Mouse (Mus musculus) urinary bladder, adult 18-20 months (tissue): ENCODE measurements around the gene Hmgcl.

Source experiments
- DNase-seq, 2 experiments: peaks; one replicate each; pipeline ENCODE4 v3.0.0; 2022; ENCODE audit warnings: low spot score in 2 of 2, mixed read lengths in 2 of 2

The Hmgcl gene

DNA sequence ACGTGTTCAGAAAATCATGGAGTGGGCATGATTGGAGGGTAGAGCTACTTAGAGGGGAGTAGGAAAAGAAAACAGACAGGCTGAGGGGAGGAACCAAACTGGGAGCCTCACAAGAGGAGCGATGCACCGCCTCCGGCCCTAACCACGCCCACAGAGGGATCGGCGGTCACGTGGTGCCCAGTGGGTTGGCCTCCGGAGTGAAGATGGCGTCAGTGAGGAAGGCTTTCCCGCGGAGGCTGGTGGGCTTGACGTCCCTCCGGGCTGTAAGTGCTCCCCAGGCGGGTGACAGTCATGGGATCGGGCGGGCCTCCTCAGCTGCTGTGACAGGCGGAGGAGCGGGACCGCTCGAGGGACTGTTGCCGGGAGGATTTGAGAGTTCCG, at the start of gene Hmgcl:
Gene Hmgcl, plus strand, starts transcription at position 171 of the 381 bp plus-strand sequence.
- DNase-seq, result peak; percentile 92 to 98

DNA sequence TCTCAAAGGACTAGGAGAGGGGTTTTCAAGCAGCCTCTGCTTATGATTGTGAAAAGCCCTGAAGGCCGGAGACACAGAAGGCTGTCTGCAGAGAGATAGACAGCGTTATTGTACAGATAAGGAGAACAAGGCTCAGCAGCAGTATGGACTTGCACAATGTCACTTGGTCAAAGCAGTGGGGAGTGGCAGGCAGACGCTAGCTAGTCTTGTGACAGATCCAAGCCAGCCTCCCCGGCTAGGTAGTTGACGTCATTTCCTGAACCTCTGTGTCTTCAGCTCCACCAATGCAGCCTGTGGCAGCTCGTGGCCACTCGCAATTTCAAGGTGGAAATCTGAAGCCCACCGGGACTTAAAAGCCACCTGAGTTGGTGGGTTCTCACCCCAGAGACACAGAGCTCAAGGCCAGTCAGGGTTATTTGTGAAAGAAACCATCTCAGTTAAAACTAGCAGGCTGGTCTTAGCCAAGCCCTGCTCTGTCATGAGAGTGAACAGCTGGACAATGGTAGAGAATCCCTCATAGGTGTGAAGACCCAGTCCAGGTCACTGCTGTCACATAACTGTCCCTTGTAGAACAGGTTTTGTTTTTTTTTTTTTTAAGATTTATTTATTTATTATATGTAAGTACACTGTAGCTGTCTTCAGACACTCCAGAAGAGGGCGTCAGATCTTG, 47.7 kb upstream of the Hmgcl start:
- DNase-seq, result no peak

DNA sequence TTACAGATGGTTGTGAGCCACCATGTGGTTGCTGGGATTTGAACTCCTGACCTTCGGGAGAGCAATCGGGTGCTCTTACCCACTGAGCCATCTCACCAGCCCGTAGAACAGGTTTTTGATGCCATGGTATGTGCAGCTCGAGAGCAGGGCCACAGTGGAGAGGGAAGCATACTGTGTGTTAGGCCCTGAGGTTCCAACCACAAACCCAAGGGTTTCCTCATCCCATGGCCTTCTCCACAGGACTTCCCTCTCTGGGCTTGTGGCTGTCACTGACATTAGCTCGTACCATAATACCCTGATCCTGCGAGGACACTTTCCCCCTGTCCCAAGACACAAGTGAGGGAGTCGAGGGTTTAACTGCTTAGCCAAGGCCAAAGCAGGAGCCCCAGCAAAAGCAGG, 47.2 kb upstream of the Hmgcl start:
- DNase-seq, result no peak

DNA sequence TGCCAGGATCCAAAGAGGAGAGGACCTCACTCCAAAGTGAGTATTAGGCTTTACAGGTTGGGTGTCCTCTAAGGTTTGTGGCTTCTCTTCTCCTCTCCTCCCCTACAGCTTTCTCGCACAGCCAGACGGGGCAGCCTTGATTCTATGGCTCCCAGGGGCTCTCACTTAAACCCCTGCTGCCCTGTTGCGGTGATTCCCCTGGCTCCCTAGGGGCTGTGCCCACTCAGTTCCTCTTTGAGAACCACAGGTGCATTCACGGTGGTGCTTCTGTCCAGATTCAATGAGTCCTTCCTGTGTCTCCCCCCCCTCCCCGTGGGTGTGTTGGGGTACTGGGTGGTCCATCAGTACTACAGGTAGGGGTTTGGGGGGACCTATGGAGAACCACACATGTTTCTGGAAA, 46.2 kb upstream of the Hmgcl start:
- DNase-seq, result no peak

DNA sequence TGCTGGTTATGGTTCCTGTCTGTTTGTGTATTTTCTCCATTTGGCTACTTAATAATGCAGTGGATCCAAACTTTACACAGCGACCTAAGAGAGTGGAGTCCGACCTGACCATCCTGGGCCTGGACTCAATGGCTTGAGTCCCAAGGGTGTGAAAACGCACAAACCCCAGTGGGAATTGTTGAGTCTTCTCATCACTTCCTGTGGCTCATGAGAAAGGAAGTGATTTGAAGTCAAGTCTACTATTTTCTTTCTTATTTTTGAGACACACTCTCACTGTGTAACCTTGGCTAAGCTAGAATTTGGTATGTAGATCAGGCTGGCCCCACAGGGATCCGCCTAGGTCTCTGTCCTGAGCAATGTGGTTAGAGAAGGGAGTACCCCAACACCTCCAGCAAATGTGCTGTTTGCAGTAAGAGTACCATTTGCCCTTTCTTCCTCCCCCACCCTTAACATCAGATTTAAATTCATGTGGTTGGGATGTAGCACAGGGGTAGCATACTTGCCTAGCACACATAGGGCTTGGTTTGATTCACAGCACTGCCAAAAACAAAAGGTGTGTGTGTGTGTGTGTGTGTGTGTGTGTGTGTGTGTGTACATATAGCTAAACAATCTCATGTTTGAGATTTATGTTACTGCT, 43.5 kb upstream of the Hmgcl start:
- DNase-seq, result no peak

DNA sequence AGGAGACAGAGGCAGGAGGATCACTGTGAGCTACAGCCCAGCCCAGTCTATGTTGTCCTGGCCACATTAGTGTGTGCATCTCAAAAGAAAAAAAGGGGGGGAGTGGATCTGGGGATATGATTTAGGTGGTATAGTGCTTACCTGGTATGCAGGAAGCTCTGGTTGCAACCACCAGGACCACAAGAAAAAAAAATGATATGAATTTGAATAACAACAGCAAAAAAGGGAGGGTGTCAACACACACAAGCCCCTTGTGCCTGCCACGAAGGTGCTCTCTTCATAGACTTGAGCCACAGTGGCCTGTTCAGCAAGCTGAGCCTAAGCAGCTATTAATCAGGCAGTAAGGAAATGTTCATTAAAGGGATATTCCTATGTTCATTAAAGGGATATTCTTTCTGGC, 41.4 kb upstream of the Hmgcl start:
- DNase-seq, result no peak

DNA sequence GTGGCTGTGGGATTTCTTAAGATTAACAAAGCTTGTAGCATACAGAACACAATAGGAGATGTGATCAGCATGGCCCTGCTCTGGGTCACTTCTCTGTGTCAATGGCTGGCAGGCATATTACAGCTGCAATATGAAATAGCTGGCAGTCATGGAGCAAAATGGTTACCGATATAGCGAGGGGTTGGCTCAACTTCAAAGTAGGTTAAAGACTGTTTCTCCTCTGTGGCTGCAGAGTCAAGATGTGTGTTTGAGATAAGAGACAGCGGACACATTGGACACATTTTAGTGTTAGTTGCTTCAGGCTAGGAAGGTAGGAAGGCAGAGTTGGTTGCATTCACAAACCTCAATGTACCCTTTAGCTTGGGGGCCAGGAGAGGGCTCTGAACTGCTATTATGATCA, 39.6 kb upstream of the Hmgcl start:
- no peak for DNase-seq

DNA sequence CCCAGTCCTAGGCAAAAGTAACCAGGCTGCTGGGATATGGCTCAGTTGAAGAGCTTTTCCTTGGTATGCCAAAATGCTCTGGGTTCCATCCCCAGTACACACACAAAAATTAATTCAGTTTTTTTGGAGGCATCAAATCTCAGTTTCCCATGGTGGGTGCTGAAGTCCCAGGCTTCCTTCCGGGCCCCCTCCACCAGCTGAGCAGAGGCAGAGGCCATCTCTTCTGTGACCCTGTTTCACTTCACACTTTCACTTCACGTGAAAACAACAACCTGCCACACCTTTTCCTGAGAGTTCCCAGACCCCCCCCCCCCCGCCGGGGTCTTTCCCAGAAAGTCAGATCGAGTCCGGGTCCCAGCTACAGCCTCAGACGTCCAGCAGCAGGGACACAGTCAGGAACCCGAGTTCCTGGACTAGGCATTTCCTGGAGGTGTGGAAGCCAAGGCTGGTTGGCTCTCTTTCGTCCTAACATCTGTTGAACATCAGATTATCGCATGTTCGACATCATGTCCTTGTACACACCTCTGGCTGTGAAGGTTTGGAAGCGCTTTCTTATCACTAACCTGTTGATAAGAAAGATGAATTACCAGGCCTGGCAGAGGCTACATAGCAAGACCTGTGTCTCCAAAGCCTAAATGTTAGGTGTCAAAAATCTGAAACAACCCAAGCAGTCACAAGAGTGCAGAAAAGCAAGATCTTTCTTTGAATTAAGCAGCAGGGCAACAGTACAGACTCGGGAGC, 36.8 kb upstream of the Hmgcl start:
- no peak for DNase-seq

DNA sequence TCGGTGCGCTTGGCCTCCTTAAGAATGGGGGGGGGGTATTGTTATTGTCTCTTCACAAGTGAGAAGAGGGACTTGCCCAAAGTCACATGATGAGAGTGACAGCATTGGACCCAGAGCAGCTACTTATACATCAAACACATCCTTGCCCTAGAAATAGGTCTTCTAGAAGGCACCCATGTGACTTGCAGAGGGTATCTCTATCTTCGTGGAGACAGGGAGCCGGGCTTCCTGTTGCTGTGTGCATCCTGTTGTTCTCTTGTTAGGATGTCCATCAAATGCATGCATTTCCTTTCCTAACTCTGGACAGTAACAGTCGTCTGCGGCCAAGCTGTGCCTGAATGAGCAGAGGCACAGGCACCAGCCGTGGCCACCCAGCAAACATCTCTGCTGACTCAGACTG, 34.7 kb upstream of the Hmgcl start:
- no peak for DNase-seq

DNA sequence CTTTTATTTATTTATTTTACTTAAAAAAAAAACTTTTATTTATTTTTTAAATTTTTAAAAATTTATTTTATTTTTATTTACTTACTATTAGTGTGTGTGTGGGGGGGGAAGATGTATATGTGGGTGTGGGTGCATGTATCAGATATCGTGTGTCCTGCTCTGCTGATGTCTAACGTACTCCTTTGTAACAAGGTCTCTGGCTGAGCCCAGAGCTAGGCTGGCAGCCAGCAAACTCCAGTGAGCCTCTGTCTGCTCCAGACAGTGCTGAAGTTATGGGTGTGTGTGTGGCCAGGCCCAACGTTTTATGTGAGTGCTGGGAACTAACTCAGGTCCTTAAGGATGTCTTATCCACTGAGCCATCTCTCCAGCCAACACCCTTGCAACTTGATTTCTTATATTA, 34.1 kb upstream of the Hmgcl start:
- DNase-seq, result no peak

DNA sequence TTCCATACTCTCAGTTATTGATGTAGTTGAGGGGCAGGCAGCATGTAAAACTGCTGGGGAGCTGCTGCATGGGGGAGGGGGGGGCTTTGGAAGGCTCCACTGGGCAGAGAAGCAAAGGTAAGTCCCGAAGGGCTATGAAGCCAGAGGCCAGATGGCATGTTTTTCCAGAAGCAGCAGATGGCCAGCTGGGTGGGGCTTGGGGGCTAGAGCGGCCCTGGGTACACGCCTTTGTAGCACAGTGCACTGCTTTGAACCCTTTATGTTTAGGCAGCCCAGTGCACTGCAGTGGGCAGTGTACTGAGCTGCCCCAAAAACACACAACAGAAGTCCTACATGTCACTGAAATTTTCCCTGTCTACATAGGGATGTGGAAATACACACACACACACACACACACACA, 33.4 kb upstream of the Hmgcl start:
- no peak for DNase-seq

DNA sequence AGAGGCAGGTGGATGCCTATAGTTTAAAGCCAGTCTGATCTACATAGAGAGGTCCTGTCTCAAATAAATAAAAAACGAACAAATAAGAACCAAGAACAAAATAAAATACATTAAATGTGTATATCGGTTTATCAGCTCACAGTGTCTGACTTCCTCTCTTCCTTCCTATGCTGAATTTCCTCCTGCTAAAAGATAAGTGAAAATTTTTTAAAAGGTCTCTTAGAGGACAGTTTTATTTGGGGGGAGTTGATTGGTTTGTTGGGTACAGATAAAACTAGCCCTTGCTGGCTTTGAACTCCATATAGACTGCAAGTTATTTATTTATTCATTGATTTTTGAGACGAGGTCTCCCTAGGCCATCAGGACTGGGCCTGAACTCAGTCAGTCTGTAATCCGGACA, 32.8 kb upstream of the Hmgcl start:
- no peak for DNase-seq

DNA sequence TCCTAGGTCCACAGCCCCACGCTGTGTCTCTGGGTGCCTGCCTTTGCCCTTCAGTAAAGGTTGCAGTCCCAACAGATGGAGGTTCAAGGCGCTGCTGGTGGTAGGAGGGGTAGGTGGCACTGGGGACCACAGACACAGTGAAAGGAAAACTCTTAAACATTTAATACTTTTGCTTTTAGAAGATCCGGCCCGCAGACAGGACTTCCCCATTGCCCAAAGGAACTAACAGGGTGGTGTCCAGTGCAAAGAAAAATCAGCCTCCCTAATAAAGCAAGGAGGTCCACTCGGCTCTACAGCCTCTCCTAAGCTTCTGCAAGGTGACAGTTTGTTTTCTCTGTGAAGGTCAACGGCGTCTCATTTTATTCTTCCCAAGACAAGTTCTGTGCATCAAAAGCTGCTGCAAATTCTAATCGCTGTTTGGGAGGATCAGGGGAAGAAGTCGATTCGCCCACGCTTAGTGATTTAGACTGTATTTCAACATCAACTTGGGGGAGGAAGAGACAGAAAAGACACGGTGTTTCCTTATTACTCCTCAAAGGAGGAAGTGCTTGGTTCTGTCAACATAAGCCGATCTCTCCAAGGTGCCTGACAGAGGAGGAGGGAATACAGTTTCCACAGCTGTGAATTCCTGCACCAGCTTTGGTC, 27.5 kb upstream of the Hmgcl start:
- DNase-seq, result peak in 1 of 2 experiments; percentile 9

DNA sequence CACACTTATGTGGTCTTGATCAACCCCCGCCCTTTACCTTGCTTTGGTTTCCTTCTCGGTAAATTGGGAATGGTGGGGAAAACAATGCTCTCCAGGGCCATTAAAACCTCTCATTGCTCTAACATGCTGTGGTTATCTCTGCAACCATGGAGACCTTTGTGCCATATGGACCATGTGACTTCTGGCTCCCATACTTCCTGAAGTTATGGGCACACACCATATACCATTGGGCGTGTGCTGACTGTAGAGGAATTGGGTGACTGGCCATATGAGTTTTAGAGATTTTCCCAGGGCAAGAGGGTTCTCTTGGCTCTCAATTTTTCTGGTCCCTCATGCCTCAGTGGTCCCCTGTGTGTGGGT, 27.0 kb upstream of the Hmgcl start:
- DNase-seq, result no peak

DNA sequence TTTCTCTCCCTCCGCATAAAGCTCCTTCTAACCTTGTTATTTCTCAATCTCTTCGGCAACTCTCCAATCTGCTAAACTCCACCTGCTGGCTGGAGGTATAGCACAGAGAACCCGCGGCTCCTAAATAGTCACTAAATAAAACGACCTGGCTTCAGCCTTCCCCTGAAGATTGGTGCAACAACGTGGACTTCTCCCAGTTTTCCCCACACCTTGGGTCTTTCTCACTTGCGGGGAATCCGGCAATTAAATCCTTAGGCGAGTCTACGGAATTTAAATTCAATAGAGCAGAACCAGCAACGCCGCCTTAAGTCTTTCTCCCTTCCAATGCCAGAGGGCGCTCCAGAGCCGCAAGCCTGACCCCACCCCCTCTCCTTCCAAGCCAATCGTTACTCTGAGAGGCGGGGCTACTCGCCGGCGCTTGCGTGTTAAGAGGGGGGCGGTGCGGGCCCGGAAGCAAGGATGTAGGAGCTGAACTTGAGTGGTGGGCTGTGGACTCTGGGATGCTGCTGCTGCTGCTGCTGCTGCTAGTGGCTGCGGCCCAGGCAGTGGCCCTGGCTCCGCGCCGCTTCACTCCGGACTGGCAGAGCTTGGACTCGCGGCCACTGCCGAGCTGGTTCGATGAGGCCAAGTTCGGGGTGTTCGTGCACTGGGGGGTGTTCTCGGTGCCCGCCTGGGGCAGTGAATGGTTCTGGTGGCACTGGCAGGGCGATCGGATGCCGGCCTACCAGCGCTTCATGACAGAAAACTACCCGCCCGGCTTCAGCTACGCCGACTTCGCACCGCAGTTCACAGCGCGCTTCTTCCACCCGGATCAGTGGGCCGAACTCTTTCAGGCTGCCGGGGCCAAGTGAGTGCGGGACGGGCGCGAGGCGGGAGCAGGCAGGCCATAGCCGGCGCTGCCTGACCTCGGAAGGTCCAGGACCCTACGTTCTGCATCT, 25.7 kb upstream of the Hmgcl start, which contains the start of gene Fuca1:
Gene Fuca1, plus strand, starts transcription at position 432 of the 938 bp plus-strand sequence.
- peak; percentile 93 to 94 for DNase-seq

DNA sequence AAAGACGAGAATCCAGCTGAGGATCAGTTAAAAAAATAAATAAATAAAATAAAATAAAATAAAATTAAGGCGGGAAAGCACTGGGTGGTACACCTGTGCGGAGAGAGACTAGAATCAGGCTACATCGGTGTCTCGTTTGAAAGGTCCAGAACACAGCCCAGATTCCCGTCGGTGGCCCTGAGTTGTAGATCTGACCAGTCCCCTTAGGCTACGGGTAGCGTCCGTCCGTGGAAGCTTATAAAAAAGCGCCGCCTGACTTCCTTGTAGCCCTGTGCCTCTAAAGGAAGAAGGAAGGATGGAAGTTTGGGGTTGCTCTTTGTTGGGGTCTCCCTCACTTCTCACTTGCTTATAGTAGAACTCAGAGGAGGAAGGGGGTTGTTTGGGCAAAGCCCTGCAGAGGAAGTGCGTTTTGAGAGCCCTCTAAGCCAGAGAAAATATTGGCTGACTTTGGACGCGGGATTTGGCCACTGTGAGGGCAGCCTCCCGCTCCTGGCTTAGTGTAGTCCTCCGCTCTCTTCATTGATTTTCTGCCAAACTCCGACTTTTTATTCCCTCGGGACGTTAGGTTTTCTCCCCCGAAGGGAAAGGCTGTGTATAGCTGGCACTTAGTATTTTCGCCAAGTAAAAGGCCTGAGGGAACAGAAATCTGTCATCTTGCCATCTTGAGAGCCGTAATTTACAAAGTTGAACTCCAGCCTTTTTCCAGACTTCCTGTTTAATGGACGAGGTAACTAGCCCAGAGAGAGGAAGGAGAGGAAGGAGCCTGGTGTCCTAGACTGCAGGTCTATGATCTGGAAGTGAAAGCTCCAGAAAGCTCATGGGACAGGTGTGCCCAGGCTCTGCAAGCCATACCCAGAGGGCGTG, 24.8 kb upstream of the Hmgcl start:
- DNase-seq, result no peak

DNA sequence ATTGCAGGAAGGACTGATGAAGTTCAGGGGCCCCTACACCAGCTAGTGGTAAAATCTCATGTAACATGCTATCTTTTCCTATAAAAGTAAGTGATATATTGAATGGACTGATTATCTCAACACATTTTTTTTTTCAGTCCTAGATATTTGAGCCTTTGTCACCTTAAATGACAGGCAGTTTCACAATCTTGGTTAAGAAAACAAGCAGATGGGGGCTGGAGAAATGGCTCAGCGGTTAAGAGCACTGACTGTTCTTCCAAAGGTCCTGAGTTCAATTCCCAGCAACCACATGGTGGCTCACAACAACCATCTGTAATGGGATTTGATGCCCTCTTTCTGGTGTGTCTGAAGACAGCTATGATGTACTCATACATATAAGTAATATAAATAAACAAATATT, 24.1 kb upstream of the Hmgcl start:
- no peak for DNase-seq

DNA sequence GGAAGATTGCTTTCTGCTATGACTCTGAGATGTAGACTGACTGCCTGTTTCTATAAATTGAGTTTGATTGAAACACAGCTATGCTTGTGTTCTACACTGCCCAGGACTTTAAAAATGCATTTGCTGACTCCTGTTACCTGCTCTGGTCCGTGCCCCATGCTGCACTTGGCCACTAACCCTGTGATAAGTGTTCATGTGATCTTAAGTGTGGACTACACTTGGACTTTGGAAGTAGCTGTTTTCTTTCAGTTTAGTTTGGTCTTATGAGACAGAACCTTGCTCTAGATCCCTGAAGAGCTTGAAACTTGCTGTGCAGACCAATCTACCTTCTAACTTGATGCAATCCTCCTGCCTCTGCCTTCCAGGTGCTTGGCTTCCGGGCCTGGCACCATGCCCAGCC, 21.8 kb upstream of the Hmgcl start:
- no peak for DNase-seq

DNA sequence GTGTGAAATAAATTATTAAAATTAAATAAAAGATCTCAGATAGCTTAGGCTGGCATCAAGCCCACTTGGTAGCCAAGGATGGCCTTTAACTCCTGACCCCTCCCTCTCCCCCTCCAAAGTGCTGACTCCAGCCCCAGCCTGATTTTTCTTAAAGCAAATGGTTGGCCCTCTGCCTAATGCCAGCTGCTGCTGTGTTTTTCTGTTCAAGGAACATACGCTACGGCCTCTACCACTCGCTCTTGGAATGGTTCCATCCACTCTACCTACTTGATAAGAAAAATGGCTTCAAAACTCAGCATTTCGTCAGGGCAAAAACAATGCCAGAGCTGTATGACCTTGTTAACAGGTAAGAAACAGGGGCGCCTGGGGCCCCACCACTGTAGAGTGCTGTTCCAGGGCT, 20.9 kb upstream of the Hmgcl start:
- no peak for DNase-seq

DNA sequence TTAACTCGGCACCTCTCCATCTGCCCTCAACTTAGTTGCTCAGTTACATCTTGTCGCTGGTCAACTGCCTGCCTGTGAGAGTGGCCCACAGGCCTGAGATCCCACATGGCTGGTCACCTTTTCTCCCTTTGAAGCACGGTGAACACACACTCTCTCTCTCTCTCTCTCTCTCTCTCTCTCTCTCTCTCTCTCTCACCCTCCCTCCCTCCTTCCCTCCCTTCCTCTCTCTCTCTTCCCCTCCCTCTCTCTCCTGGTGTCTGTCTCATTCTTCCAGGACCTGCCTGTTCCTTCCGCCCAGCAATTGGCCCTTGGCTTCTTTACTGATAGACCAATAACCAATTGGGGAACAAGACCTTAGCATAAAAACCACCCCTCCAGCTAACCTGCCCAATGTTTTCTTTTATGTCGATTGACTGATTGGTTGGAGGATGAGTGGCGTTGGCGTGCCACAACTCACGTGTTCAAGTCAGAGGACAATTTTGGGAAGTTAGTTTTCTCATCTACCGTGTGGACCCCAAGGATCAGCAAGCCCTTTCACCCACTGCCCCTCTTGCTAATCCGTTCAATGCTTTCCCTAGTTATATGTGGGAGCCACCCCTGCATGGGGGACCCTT, 19.9 kb upstream of the Hmgcl start:
- no peak for DNase-seq
